Mouse (Mus musculus) adrenal gland, adult (tissue): ENCODE data around the gene Itga11.
"Not testable (repeated sequence)": the region's sequence is repeated elsewhere in the genome, so short reads cannot be mapped to it uniquely, and the experiment has no call there.

Experiments used
- DNase-seq, 2 experiments: peaks; one replicate each; pipeline ENCODE4 v3.0.0; 2022 to 2023; ENCODE audit warnings: low spot score in 1 of 2; ENCODE audit not compliant: inconsistent age in 2 of 2

The Itga11 gene

DNA sequence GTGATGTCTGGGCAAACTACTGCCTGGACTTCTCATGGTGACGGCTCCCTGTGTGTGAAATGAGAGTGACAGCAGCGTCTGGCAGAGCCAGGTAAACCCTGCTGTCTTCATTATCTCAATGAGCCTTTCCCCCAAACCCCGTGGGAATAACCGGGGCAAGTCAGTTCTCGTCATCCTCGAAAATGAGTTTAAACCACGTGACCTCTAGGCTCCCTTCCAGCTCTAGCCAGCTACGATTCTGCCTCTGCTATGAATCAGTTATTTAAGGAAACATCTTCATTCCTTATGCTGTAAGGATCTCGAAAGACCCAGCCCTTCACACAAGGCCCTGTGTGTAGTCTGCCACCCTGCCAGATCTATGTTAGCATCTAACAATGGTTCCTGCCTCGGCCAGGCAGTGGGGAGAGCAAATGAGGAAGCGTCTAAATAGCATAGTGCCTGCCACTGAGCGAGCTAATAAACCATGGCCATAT is 139.5 kb downstream of the Itga11 start:
- DNase-seq: no peak

DNA sequence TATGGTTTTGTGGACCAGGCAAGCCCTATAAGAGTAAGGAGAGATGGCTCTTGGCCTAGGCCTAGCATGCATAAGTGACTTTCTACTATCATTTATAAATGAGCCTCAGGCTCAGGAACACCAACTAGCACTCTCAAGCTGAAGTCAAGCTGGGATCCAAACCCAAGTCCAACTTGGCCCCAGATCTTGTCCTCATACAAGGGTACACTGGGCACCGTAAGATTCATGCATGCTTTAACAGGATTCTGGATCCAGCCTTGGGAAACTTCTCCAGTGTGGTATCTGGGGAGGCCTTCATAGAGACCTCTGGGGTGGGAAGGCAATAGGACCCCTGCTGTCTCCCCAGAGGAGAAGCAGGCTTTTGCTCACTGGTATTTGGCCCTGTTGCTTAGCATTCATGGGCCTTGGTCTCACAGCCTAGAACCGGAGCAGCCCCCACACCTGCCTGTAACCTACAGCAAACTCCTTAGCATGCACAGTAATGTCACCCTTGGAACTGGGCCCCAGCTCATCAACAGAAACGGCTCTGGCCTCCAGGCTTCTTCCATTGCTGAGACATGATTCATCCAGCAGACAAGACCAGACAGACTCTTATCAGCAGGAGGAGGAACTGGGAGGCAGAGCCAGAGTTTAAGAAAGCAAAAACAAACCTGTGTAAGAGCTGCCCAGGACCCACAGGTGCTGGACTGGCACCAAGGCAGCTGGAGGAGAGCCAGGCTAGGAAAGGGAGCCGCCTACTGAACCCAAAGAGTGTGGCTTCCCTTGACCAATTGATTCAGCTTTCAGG is 140.4 kb downstream of the Itga11 start:
- peak in 1 of 2 experiments; percentile 62 for DNase-seq

DNA sequence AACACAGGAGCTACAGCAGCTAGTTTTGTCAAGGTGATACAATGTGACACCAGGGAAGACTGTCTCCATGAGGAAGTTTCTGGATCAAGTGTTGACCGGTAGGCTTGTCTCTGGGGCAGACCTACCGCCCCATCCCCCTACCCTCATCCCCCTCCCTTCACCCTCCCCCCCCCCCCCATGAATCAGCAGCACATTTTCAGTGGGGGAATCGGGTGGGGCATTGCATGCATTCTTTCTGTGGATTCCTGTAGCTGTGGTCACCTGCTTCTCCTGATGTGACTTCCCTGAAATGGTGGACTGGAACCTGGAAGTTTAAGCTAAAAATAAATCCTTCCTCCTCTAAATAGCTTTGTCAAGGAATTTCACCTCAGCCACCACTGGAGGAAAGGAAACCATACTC is 141.9 kb downstream of the Itga11 start:
- no peak for DNase-seq

DNA sequence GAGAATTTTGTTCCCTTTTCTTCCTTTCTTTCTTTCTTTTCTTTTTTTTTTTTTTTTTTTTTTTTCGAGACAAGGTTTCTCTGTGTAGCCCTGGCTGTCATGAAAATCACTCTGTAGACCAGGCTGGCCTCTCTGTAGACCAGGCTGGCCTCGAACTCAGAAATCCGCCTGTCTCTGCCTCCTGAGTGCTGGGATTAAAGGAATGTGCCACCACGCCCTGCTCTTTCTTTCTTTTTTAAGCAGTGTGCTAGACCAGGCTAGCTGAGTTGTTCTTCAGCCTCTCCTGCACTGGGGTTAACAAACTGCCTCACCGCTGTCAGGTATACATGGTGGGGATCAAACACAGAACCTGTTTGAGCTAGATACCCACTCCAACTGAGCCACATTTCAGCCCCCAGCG is 142.3 kb downstream of the Itga11 start:
- DNase-seq: not testable (repeated sequence)

DNA sequence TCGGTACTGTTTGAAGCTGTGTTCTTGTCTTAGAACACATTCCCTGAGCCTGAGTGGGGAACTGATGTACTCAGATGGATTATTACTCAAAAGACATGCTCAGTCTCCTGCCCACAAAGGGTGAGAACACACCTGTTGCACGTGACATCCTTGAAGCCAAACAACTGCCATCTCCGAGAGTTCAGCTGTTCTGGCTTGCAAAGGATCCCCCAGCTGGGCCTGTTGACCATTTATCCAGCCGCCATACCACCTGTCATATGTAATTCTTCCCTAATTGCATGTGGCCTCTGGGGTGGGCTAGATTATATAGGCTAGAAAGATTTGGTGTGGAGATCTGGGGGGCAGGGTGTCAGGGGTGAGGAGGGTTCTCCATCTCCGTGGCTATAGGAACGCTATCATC is 143.2 kb downstream of the Itga11 start:
- no peak for DNase-seq

DNA sequence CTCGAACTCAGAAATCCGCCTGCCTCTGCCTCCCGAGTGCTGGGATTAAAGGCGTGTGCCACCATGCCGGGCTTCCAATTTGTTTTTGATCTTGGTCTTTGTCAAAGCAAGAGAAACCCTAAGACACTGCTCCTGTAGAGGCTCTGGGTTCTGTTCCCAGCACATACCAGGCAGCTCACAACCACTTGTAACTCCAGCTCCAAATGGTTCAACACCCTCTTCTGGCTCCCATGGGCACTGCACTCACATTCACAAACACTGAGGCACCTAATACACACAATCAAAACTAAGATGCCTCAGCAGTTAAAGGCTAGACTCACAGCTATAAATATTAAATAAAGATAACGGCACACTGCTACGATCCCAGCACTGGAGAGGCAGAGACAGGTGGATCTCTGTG is 144.2 kb downstream of the Itga11 start:
- DNase-seq: no peak

DNA sequence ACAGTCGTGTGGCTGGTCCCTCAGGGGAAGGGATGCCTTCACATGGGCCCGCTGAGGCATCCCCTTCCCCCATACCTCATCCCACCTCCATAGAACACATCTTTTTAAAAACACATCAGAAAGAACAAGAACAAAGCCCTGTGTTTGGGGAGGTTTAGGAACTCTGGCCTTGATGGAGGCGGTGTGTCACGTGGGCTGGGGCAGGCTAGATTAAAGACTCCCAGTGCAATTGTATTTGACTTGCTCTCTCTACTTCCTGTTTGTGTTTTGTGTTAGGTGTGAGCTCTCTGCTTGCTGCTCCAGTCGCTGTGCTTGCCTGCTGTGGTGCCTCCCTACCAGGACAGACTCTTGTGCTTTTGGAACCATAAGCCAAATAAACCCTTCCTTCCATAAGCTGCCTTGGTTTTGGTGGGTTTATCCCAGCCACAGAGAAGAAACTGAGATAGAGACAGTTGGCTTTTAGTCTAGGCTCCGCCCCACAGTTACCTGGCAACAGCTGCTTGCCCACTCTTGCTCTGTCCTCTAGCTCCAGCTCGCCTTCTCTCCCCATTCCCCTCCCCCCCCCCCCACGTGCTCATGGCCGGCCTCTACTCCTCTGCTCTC is 148.3 kb downstream of the Itga11 start:
- DNase-seq: peak in 1 of 2 experiments; percentile 39

DNA sequence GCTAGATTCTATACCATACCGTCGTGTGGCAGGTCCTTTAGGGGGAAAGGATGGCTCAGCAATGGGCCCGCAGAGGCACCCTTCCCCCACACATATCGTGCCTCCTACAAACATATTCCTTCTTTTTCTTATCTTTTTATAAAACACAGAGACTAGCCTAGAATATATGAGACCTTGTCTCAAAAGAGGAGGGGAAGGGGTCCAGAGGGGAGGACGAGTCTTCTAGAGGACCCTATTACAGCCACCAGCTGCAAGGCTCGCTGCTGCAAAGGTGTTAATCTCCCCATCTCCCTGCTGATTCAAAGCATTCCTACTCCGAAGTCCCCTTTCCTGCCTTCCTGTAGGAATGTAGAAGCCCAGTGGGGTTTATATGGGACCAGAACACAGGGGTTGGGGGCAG is 148.8 kb downstream of the Itga11 start:
- DNase-seq: no peak

DNA sequence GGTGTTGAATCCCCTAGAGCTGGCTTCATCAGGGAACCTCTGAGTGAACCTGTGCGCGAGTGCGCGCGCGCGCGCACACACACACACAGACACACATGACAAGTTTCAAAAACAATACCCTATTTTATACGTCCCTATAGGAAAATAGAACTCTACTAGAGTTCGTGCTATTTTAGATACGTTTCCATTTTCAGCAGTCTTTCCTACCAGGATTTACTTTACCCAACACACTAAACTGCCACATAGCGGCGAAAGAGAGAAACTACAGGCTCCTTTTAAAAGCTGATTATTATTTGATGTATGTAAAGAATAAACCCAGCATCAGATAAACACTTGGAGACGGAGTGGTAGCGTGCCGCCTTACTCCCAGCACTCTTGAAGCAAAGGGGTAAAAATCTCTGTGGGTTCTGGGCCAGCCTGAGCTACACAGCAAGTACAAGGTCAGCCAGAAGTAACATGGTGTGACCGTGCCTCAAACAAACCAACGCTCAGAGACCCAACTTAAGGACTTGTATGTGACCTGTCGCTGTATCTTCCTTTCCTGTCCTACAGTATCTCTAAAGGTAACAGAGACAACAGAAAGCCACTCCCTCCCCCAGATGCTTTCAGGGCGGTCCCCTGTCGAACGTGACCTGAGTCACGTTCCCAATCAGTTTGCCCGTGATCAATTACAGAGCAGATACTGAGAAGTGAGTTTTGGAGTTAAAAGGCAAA is 150.5 kb downstream of the Itga11 start:
- peak; percentile 34 to 70 for DNase-seq

DNA sequence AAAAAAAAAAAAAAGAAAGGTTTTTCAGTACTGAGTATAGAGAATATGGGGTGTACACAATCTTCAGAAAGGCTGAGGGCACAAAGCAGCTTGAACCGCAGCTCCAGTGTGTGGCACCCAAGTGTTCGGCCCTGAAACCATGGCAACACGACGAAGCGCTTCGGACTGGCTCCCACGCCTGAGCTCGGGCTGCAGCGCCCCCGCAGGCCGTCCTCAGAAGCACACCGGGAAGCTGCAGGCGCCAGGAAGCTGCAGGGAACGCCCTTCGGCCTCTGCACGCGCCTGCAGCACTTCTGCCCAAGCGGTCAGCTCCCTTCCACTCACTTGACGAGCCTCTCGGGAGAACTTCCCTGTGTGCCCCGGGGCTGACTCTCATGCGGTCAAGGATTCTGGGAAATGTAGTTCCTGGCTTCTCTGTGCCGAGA is 151.0 kb downstream of the Itga11 start:
- DNase-seq: peak; percentile 99

DNA sequence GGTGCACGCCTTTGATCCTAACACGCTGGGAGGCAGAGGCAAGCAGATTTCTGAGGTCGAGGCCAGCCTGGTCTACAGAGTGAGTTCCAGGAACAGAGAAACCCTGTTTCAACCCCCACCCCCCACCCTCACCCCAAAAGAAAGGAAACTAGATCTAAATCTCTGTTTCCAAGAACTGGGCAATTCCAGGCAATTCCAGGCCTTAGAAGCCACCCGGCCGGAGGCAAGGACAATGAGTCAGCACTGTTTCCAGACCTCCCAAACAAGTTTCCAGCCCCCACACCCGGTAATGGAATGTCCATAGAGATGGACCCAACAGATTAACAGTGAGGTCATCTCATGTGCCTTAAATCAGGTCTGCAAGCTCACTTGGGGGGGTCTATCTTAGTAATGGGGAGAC is 152.3 kb downstream of the Itga11 start:
- DNase-seq: no peak
